Mouse (Mus musculus) lung, postnatal 0 days (tissue): Measurements from ENCODE around the gene Atg14.

Source experiments
- CTCF ChIP-seq: IDR thresholded peaks from 2 replicates; pipeline ENCODE4 v1.5.1; 2016; ENCODE audit warnings: antibody characterized with exemption, mild to moderate bottlenecking
- EP300 ChIP-seq: IDR thresholded peaks from 2 replicates; pipeline ENCODE4 v1.6.1; 2016; ENCODE audit warnings: antibody characterized with exemption, mild to moderate bottlenecking, control low read depth

- TF ChIP-seq CTCF: no peak
- no peak for TF ChIP-seq EP300
Observed at GRCm38 (mm10) chr14:47613254-47613653, 42.8 kb upstream of the Atg14 start.
